14 mouse cellular contexts compared by ENCODE assay signal in the genomic region with DNA sequence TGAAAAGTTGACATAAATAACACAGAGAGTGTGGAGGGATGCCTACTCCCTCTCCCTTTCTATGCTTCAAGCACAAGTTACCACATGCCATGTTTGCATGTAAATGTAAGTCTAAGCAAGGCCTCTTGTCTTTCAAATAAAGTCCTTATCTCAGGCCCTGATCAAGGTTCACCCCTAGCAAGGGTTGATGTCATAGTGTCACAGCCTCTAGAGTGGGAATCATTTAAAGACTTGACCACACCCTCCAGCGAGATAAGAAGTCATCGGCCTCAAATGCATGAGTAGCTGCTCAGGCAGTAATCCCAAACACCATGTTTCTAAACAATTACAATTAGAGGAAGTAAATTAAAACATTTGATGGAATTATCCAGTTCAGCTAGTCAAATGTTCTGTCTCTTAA.
"Had no signal": no experiment of that assay in that cellular context is flagged by ENCODE, and none has a peak within 500 bp of the region (broad histone marks: within the 10 kb centered on the region; RNA-seq: fewer than 3 reads in every experiment).

No protein-coding gene starts in this region.

- DNase-seq: gastrocnemius, postnatal 14 days; gastrocnemius, postnatal 36 days; heart, adult 2 months; heart, postnatal 14 days; heart, postnatal 36 days; kidney, adult 18-20 months; kidney, adult 8-10 months; kidney, postnatal 10 days; kidney, postnatal 25 days; kidney, postnatal 4 days; layer of hippocampus, adult 9-11 months; layer of hippocampus, postnatal 36 days; liver; liver, embryonic 13.5 days had no signal
